Mouse (Mus musculus): Measurements from ENCODE around the gene Kcng1. TPM values are rescaled to one million over a fixed set of nuclear protein-coding genes. Genes with fewer than 3 reads are reported as not detected.

The Kcng1 gene
- polyA plus RNA-seq, 1 experiment = 3.1 TPM

- DNase-seq (ENCODE audit: low read depth) = no peak
- TF ChIP-seq POLR2A (IDR thresholded peaks at IDR 0.05; ENCODE audit: borderline replicate concordance, extremely low read depth, insufficient read depth, insufficient read length, poor library complexity, severe bottlenecking) = no peak
- TF ChIP-seq CTCF (IDR thresholded peaks at IDR 0.05; ENCODE audit: borderline replicate concordance, extremely low read depth, insufficient read depth, insufficient read length) = no peak
These were observed 22.5 kb downstream of the Kcng1 start for GRCm38 (mm10) chr2:168259046-168259445.

- DNase-seq (ENCODE audit: low read depth) = no peak
- TF ChIP-seq CTCF (IDR thresholded peaks at IDR 0.05; ENCODE audit: borderline replicate concordance, extremely low read depth, insufficient read depth, insufficient read length) (no peak), POLR2A (IDR thresholded peaks at IDR 0.05; ENCODE audit: borderline replicate concordance, extremely low read depth, insufficient read depth, insufficient read length, poor library complexity, severe bottlenecking) (no peak)
These were observed 24.3 kb downstream of the Kcng1 start for GRCm38 (mm10) chr2:168257188-168257587.

DNA sequence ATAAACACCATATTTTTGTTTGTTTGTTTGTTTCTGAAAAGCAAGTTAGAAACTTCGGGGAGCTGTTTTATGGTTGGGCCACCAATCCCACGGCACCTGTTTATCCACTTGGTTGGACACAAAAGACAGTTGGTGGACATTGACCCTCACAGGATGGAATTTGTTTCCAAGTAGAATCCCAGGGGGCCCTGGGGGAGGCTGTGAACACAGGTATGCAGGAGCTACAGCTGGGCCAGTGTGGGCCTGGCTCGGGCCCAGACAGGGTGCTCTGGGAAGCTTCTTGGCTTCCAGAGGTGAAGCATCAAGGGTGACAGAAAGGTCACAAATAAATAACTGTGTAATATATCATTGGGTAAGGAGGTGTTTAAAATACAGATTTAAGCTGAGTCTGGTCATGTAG lies 25.0 kb downstream of the Kcng1 start:
- no peak for TF ChIP-seq CTCF (IDR thresholded peaks at IDR 0.05; ENCODE audit: borderline replicate concordance, extremely low read depth, insufficient read depth, insufficient read length)
- TF ChIP-seq POLR2A (IDR thresholded peaks at IDR 0.05; ENCODE audit: borderline replicate concordance, extremely low read depth, insufficient read depth, insufficient read length, poor library complexity, severe bottlenecking) = no peak
- no peak for DNase-seq (ENCODE audit: low read depth)

GRCm38 (mm10) chr2:168253822-168254221 lies 27.7 kb downstream of the Kcng1 start:
- no peak for TF ChIP-seq CTCF (IDR thresholded peaks at IDR 0.05; ENCODE audit: borderline replicate concordance, extremely low read depth, insufficient read depth, insufficient read length)
- no peak for TF ChIP-seq POLR2A (IDR thresholded peaks at IDR 0.05; ENCODE audit: borderline replicate concordance, extremely low read depth, insufficient read depth, insufficient read length, poor library complexity, severe bottlenecking)
- peak; percentile 95 for DNase-seq (ENCODE audit: low read depth)

GRCm38 (mm10) chr2:168252639-168253292 lies 28.8 kb downstream of the Kcng1 start:
- peak; percentile 82 for DNase-seq (ENCODE audit: low read depth)
- TF ChIP-seq POLR2A (IDR thresholded peaks at IDR 0.05; ENCODE audit: borderline replicate concordance, extremely low read depth, insufficient read depth, insufficient read length, poor library complexity, severe bottlenecking) = no peak
- peak; percentile 62 for TF ChIP-seq CTCF (IDR thresholded peaks at IDR 0.05; ENCODE audit: borderline replicate concordance, extremely low read depth, insufficient read depth, insufficient read length)

- peak; percentile 91 for DNase-seq (ENCODE audit: low read depth)
These were observed 31.3 kb downstream of the Kcng1 start for GRCm38 (mm10) chr2:168250270-168250669.

GRCm38 (mm10) chr2:168248856-168249245 lies 32.7 kb downstream of the Kcng1 start:
- peak; percentile 90 for DNase-seq (ENCODE audit: low read depth)
- TF ChIP-seq POLR2A (IDR thresholded peaks at IDR 0.05; ENCODE audit: borderline replicate concordance, extremely low read depth, insufficient read depth, insufficient read length, poor library complexity, severe bottlenecking) = no peak
- peak; percentile 55 for TF ChIP-seq CTCF (IDR thresholded peaks at IDR 0.05; ENCODE audit: borderline replicate concordance, extremely low read depth, insufficient read depth, insufficient read length)

More at GRCm38 (mm10) chr2:168250270-168250669, 31.3 kb downstream of the Kcng1 start:
- TF ChIP-seq POLR2A (IDR thresholded peaks at IDR 0.05; ENCODE audit: borderline replicate concordance, extremely low read depth, insufficient read depth, insufficient read length, poor library complexity, severe bottlenecking) (no peak), CTCF (IDR thresholded peaks at IDR 0.05; ENCODE audit: borderline replicate concordance, extremely low read depth, insufficient read depth, insufficient read length) (peak; percentile 90)

- DNase-seq (ENCODE audit: low read depth) = peak; percentile 95
- TF ChIP-seq CTCF (IDR thresholded peaks at IDR 0.05; ENCODE audit: borderline replicate concordance, extremely low read depth, insufficient read depth, insufficient read length) (no peak), POLR2A (IDR thresholded peaks at IDR 0.05; ENCODE audit: borderline replicate concordance, extremely low read depth, insufficient read depth, insufficient read length, poor library complexity, severe bottlenecking) (no peak)
These were observed 33.2 kb downstream of the Kcng1 start for GRCm38 (mm10) chr2:168248167-168248855.

DNA sequence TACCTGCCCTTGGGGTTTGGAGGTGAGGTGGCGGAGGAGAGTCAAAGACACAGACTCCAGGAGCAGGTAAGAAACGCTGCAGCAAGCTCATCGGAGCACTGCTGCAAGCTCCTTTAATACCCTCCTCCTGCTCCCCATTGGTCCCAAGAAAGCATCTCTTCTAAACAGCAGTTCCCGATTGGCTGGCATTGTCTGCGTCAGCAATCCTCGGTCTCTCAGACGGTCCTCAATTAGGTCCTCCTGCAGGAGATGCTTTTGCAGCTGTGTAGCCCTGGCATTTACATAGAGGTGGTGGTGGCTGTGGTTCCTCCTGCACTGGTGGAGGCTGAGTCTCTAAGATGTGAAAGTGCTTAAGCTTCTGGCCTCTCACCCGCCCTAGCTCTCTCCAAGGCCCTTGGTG lies 36.0 kb downstream of the Kcng1 start:
- TF ChIP-seq CTCF (IDR thresholded peaks at IDR 0.05; ENCODE audit: borderline replicate concordance, extremely low read depth, insufficient read depth, insufficient read length) = no peak
- TF ChIP-seq POLR2A (IDR thresholded peaks at IDR 0.05; ENCODE audit: borderline replicate concordance, extremely low read depth, insufficient read depth, insufficient read length, poor library complexity, severe bottlenecking) = no peak
- DNase-seq (ENCODE audit: low read depth) = peak; percentile 47

GRCm38 (mm10) chr2:168243278-168243677 lies 38.3 kb downstream of the Kcng1 start:
- DNase-seq (ENCODE audit: low read depth) = no peak
- TF ChIP-seq CTCF (IDR thresholded peaks at IDR 0.05; ENCODE audit: borderline replicate concordance, extremely low read depth, insufficient read depth, insufficient read length) (no peak), POLR2A (IDR thresholded peaks at IDR 0.05; ENCODE audit: borderline replicate concordance, extremely low read depth, insufficient read depth, insufficient read length, poor library complexity, severe bottlenecking) (no peak)

DNA sequence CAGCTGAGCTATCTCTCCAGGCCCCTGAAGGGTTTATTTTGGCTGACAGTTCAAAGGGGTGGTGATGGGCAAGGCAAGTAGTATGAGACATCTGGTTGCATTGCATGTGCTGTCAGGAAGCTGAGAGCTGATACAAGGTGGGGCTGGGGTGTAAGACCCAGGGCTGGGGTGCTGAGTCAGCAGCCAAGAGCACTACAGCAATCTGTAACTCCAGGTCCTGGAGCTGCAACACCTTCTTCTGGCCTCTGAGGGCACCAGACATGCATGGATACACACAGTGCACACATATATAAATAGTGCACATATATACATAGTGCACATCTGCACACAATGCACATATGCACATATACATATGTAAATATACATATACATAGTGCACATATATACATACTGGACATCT lies 38.7 kb downstream of the Kcng1 start:
- DNase-seq (ENCODE audit: low read depth) = no peak
- no peak for TF ChIP-seq POLR2A (IDR thresholded peaks at IDR 0.05; ENCODE audit: borderline replicate concordance, extremely low read depth, insufficient read depth, insufficient read length, poor library complexity, severe bottlenecking)

- DNase-seq (ENCODE audit: low read depth) = no peak
- TF ChIP-seq POLR2A (IDR thresholded peaks at IDR 0.05; ENCODE audit: borderline replicate concordance, extremely low read depth, insufficient read depth, insufficient read length, poor library complexity, severe bottlenecking) (no peak), CTCF (IDR thresholded peaks at IDR 0.05; ENCODE audit: borderline replicate concordance, extremely low read depth, insufficient read depth, insufficient read length) (no peak)
These were observed 43.2 kb downstream of the Kcng1 start for GRCm38 (mm10) chr2:168238335-168238734.

Data from brain, embryonic 14.5 days (tissue).